Mouse (Mus musculus): Measurements from ENCODE around the gene Irf2bpl.

- TF ChIP-seq POLR2A (IDR thresholded peaks at IDR 0.05; ENCODE audit: extremely low read depth, insufficient read depth, low read length) (no peak), CTCF (IDR thresholded peaks at IDR 0.05; ENCODE audit: low read depth, low read length) (no peak)
Observed at GRCm38 (mm10) chr12:86872335-86873040, 12.1 kb downstream of the Irf2bpl start.
